Mouse (Mus musculus) heart, adult 11 months (tissue): ENCODE data around the gene Il9.
A peak's percentile ranks its signal among the peaks of the same experiment; 100 is the strongest.

ENCODE experiments used
- DNase-seq: peaks from one replicate; pipeline ENCODE4 v3.0.0; 2022

Il9 gene

GRCm38 (mm10) chr13:56482146-56482545 is at the start of gene Il9:
TSS of gene Il9 (minus strand) at chr13:56482246.
- DNase-seq: no peak

GRCm38 (mm10) chr13:56529685-56530084 is 47.6 kb upstream of the Il9 start:
- DNase-seq: peak; percentile 83

- no peak for DNase-seq
Observed at GRCm38 (mm10) chr13:56529031-56529430, 47.0 kb upstream of the Il9 start.

- peak; percentile 82 for DNase-seq
Observed at GRCm38 (mm10) chr13:56528281-56528680, 46.2 kb upstream of the Il9 start.

- DNase-seq: peak; percentile 65
Observed at GRCm38 (mm10) chr13:56527846-56528245, 45.8 kb upstream of the Il9 start.

GRCm38 (mm10) chr13:56526871-56527270 is 44.8 kb upstream of the Il9 start:
- DNase-seq: peak; percentile 52

- no peak for DNase-seq
Observed at GRCm38 (mm10) chr13:56522821-56523167, 40.7 kb upstream of the Il9 start.

- DNase-seq: peak; percentile 99
Observed at GRCm38 (mm10) chr13:56522081-56522820, 40.2 kb upstream of the Il9 start, which contains the start of gene Fbxl21. TSS of gene Fbxl21 (plus strand) at chr13:56522472.

- DNase-seq: no peak
Observed at GRCm38 (mm10) chr13:56516816-56517215, 34.8 kb upstream of the Il9 start.

GRCm38 (mm10) chr13:56516311-56516710 is 34.3 kb upstream of the Il9 start:
- DNase-seq: no peak

- DNase-seq: no peak
Observed at GRCm38 (mm10) chr13:56513595-56513994, 31.5 kb upstream of the Il9 start.

GRCm38 (mm10) chr13:56509796-56510195 is 27.8 kb upstream of the Il9 start:
- DNase-seq: peak; percentile 33

- peak; percentile 36 for DNase-seq
Observed at GRCm38 (mm10) chr13:56506871-56507496, 24.9 kb upstream of the Il9 start.

GRCm38 (mm10) chr13:56501866-56502420 is 19.9 kb upstream of the Il9 start:
- DNase-seq: peak; percentile 70

- DNase-seq: peak; percentile 60
Observed at GRCm38 (mm10) chr13:56500636-56501035, 18.6 kb upstream of the Il9 start.

GRCm38 (mm10) chr13:56500132-56500531 is 18.1 kb upstream of the Il9 start:
- peak; percentile 74 for DNase-seq

GRCm38 (mm10) chr13:56494440-56494839 is 12.4 kb upstream of the Il9 start:
- DNase-seq: peak; percentile 22

GRCm38 (mm10) chr13:56488012-56488411 is 6.0 kb upstream of the Il9 start:
- DNase-seq: peak; percentile 41

GRCm38 (mm10) chr13:56478027-56478426 is 4.0 kb downstream of the Il9 start:
- DNase-seq: peak; percentile 60

- DNase-seq: peak; percentile 89
Observed at GRCm38 (mm10) chr13:56477271-56477670, 4.8 kb downstream of the Il9 start.

GRCm38 (mm10) chr13:56476790-56477189 is 5.3 kb downstream of the Il9 start:
- peak; percentile 78 for DNase-seq

- peak; percentile 88 for DNase-seq
Observed at GRCm38 (mm10) chr13:56475363-56475762, 6.7 kb downstream of the Il9 start.

GRCm38 (mm10) chr13:56472661-56473060 is 9.4 kb downstream of the Il9 start:
- DNase-seq: peak; percentile 80

GRCm38 (mm10) chr13:56471951-56472350 is 10.1 kb downstream of the Il9 start:
- DNase-seq: peak; percentile 85
